ENCODE assay signal across 8 mouse cellular contexts in genomic region chr19:44755693-44756420, GRCm38 (mm10). TPM values are rescaled to one million over a fixed set of nuclear protein-coding genes. Genes with fewer than 3 reads are reported as not detected.
A peak's percentile ranks its signal among the peaks of the same experiment; 100 is the strongest.
DNase-seq lines count a peak whose midpoint lies in the region; ATAC-seq lines count a peak whose summit lies in the region.

TSS of gene Pax2 (plus strand) at chr19:44756045.

- peak within 1 kb of the TSS; percentile 27 for H3K4me3 ChIP-seq in limb, embryonic 11.5 days (ENCODE audit: low read depth, low read length)
- H3K4me3 ChIP-seq in stomach, embryonic 15.5 days (replicated peaks), result peak within 1 kb of the TSS; percentile 31

- H3K4me1 ChIP-seq in limb, embryonic 11.5 days (ENCODE audit: control insufficient read depth, insufficient read depth, low read length), result peaks cover 14% of the 10 kb centered on the region
- peaks cover 21% of the 10 kb centered on the region for H3K4me1 ChIP-seq in stomach, embryonic 15.5 days

- peak within 1 kb of the TSS; percentile 53 for H3K4me2 ChIP-seq in limb, embryonic 11.5 days (ENCODE audit: low read depth, severe bottlenecking)
- peak within 1 kb of the TSS; percentile 59 for H3K4me2 ChIP-seq in stomach, embryonic 15.5 days

- intact Hi-C loops in heart, postnatal 10 days (cut with DNase I), result loop anchor here (2.0 kb wide), 3 partner anchors 101 to 139 kb away; no protein-coding TSS in a partner anchor

- WGBS in limb, embryonic 11.5 days, result under 1% methylated on average over 50 of the region's 52 CpGs
- under 1% methylated on average over 46 of the region's 52 CpGs for WGBS in stomach, embryonic 15.5 days

- H3K9ac ChIP-seq in limb, embryonic 11.5 days (ENCODE audit: low read length), result 0 out of 2 replicates have a peak within 1 kb of the TSS, but pooled peaks have one; percentile 13
- H3K9ac ChIP-seq in stomach, embryonic 15.5 days, result no peak within 1 kb of the TSS

- no peaks in the 10 kb centered on the region for H3K9me3 ChIP-seq in limb, embryonic 11.5 days (ENCODE audit: control insufficient read depth, low read length)
- no peaks in the 10 kb centered on the region for H3K9me3 ChIP-seq in stomach, embryonic 15.5 days

- DNase-seq in adrenal gland, adult 2 months, result peak; percentile 34
- no peak for DNase-seq in adrenal gland, adult 18-20 months (ENCODE audit: low spot score in 2 of 2)
- DNase-seq in embryo, embryonic 10 days (ENCODE audit: low spot score), result peak; percentile 71
- peak; percentile 41 to 56 for DNase-seq in heart, postnatal 10 days
- DNase-seq in limb, embryonic 11.5 days (ENCODE audit: low spot score), result peak; percentile 61
- no peak for DNase-seq in cerebellum, adult 8-10 months
- no peak for DNase-seq in adrenal gland, postnatal 10 days

- peaks cover 94% of the 10 kb centered on the region for H3K27me3 ChIP-seq in limb, embryonic 11.5 days (ENCODE audit: control insufficient read depth, insufficient read depth, low read length)
- H3K27me3 ChIP-seq in stomach, embryonic 15.5 days (replicated peaks), result peaks cover 95% of the 10 kb centered on the region

- H3K36me3 ChIP-seq in limb, embryonic 11.5 days (ENCODE audit: control insufficient read depth, insufficient read depth, low read length), result no peaks in the 10 kb centered on the region
- H3K36me3 ChIP-seq in stomach, embryonic 15.5 days, result no peaks in the 10 kb centered on the region

- no peak; the same call in 1 of the 2 replicates for ATAC-seq in limb, embryonic 11.5 days (ENCODE audit: insufficient number of reproducible peaks, low FRiP score, low TSS enrichment, low read depth)
- no peak; the same call in 1 of the 2 replicates for ATAC-seq in stomach, embryonic 15.5 days (ENCODE audit: insufficient read depth, low FRiP score, low read depth)

- H3K27ac ChIP-seq in limb, embryonic 11.5 days (replicated peaks; ENCODE audit: low read depth, low read length), result no peak within 1 kb of the TSS
- no peak within 1 kb of the TSS for H3K27ac ChIP-seq in stomach, embryonic 15.5 days

RNA-seq across cellular contexts. Expression of gene Pax2, which starts in this region (rescaled TPM):
- not detected for total RNA-seq in adrenal gland, adult 2 months (2021)
- polyA plus RNA-seq in adrenal gland, adult 2 months (2012; rRNA removed), result not detected in 2 replicates
- not detected for total RNA-seq in adrenal gland, adult 18-20 months (2021)
- not detected for total RNA-seq in heart, postnatal 10 days (2021)
- polyA plus RNA-seq in limb, embryonic 11.5 days (2014; fragmentation: Nextera tagmentation; extraction: Ambion mirVana), result 0.08 and 0.14 TPM in 2 replicates
- polyA plus RNA-seq in stomach, embryonic 15.5 days (2015; fragmentation: Nextera tagmentation; extraction: Ambion mirVana), result 0.08 TPM in 1 of 2 replicates, not detected in the other
- total RNA-seq in adrenal gland, postnatal 10 days (2021), result not detected

Comparison
In these comparisons a context has a peak if more than half of its experiments do, and no peak if none do; other contexts are left out.
1. Peak in DNase-seq in adrenal gland, adult 2 months; RNA of the gene not detected or under 1 TPM.
2. Peak in DNase-seq in heart, postnatal 10 days; RNA of the gene not detected or under 1 TPM.
3. Peak in DNase-seq, H3K4me3 ChIP-seq, H3K9ac ChIP-seq and H3K4me2 ChIP-seq in limb, embryonic 11.5 days; RNA of the gene not detected or under 1 TPM.